Mouse (Mus musculus) kidney, adult 18-20 months (tissue): Measurements from ENCODE around the gene Ppp1r12b.

Experiments used
- DNase-seq: peaks from one replicate; pipeline ENCODE4 v3.0.0; 2021

Ppp1r12b gene

GRCm38 (mm10) chr1:134955637-134956176 is at the start of gene Ppp1r12b:
Ppp1r12b (minus strand) TSS chr1:134955942.
- peak; percentile 95 for DNase-seq

- no peak for DNase-seq
Observed at GRCm38 (mm10) chr1:135003346-135003745, 47.6 kb upstream of the Ppp1r12b start.

GRCm38 (mm10) chr1:135000527-135000926 is 44.8 kb upstream of the Ppp1r12b start:
- DNase-seq = no peak

GRCm38 (mm10) chr1:134998231-134998630 is 42.5 kb upstream of the Ppp1r12b start:
- no peak for DNase-seq

- DNase-seq = no peak
Observed at GRCm38 (mm10) chr1:134997568-134997967, 41.8 kb upstream of the Ppp1r12b start.

- no peak for DNase-seq
Observed at GRCm38 (mm10) chr1:134996471-134996870, 40.7 kb upstream of the Ppp1r12b start.

- DNase-seq = no peak
Observed at GRCm38 (mm10) chr1:134995954-134996353, 40.2 kb upstream of the Ppp1r12b start.

- no peak for DNase-seq
Observed at GRCm38 (mm10) chr1:134995437-134995836, 39.7 kb upstream of the Ppp1r12b start.

GRCm38 (mm10) chr1:134994739-134995138 is 39.0 kb upstream of the Ppp1r12b start:
- DNase-seq = no peak

GRCm38 (mm10) chr1:134992046-134992645 is 36.4 kb upstream of the Ppp1r12b start:
- DNase-seq = peak; percentile 15

- DNase-seq = peak; percentile 72
Observed at GRCm38 (mm10) chr1:134989372-134989771, 33.6 kb upstream of the Ppp1r12b start.

GRCm38 (mm10) chr1:134987962-134988341 is 32.2 kb upstream of the Ppp1r12b start:
- DNase-seq = no peak

GRCm38 (mm10) chr1:134987173-134987961 is 31.6 kb upstream of the Ppp1r12b start:
- peak; percentile 62 for DNase-seq

- DNase-seq = no peak
Observed at GRCm38 (mm10) chr1:134972920-134973319, 17.2 kb upstream of the Ppp1r12b start.

GRCm38 (mm10) chr1:134965430-134965829 is 9.7 kb upstream of the Ppp1r12b start:
- no peak for DNase-seq

- DNase-seq = no peak
Observed at GRCm38 (mm10) chr1:134962821-134963220, 7.1 kb upstream of the Ppp1r12b start.

- DNase-seq = peak; percentile 94
Observed at GRCm38 (mm10) chr1:134962053-134962803, 6.5 kb upstream of the Ppp1r12b start, which contains the start of gene Ube2t. Ube2t (plus strand) TSS chr1:134962565.

GRCm38 (mm10) chr1:134960634-134961033 is 4.9 kb upstream of the Ppp1r12b start:
- DNase-seq = no peak

GRCm38 (mm10) chr1:134955050-134955636 is 599 bp downstream of the Ppp1r12b start:
- DNase-seq = no peak

GRCm38 (mm10) chr1:134949946-134950345 is 5.8 kb downstream of the Ppp1r12b start:
- no peak for DNase-seq

GRCm38 (mm10) chr1:134947590-134947989 is 8.2 kb downstream of the Ppp1r12b start:
- DNase-seq = no peak

- DNase-seq = no peak
Observed at GRCm38 (mm10) chr1:134942898-134943297, 12.8 kb downstream of the Ppp1r12b start.

- DNase-seq = no peak
Observed at GRCm38 (mm10) chr1:134940863-134941262, 14.9 kb downstream of the Ppp1r12b start.
